Mouse (Mus musculus) gastrocnemius, adult 8-10 months (tissue): Measurements from ENCODE around the gene Tmem267. TPM values are rescaled to one million over a fixed set of nuclear protein-coding genes. Genes with fewer than 3 reads are reported as not detected.
"Not testable (repeated sequence)": the region's sequence is repeated elsewhere in the genome, so short reads cannot be mapped to it uniquely, and the experiment has no call there.

Source experiments
- DNase-seq, 2 experiments: peaks; one replicate each; pipeline ENCODE4 v3.0.0; 2022; ENCODE audit warnings: low spot score in 2 of 2
- total RNA-seq, 4 experiments: library from RNA; stranded (reverse); gene quantifications; 2 replicates each; pipeline ENCODE4 v1.2.4; 2022

The Tmem267 gene
- total RNA-seq: 10 to 100 TPM; 15.2 to 23.8 (median 18.6) TPM

DNA sequence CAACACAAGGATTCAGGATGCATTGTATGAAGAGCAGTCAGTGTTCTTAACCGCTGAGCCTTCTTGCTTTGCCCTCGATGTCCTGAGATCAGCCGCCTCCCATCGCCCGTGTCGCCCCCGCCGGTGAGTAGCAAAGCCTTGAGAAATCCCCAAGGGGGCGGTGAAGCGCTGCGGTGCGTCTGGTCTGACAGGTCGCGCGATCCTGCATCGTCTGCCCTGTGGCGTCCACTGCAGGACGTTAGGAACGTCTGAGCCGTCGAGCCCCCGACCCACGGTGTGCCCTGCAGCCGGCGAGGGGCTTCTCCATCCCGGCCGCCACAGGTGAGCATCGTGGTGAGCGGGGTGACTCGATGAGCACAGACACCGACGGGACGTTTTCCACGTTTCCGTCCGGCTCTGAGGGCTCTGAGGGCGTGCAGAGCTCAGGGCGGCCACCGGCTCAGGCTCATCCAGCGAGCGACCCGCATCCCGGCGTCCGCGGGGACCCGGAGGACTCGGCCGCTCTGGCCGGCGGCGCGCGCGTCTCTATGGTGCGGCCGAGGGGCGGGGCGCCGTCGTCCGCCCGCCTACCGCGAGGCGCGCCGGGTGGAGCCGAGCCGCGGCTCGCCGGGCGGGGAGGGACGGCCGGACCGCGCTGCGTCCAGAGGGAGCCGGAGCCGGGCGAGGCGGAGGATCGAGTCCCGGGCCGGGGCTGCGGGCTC is at the start of gene Tmem267, which contains the start of gene 3110070M22Rik:
TSS of gene Tmem267 (plus strand) at position 160 of the 701 bp plus-strand sequence.
TSS of gene 3110070M22Rik (minus strand) at position 504 of the 701 bp plus-strand sequence.
- DNase-seq: peak; percentile 59 to 78

DNA sequence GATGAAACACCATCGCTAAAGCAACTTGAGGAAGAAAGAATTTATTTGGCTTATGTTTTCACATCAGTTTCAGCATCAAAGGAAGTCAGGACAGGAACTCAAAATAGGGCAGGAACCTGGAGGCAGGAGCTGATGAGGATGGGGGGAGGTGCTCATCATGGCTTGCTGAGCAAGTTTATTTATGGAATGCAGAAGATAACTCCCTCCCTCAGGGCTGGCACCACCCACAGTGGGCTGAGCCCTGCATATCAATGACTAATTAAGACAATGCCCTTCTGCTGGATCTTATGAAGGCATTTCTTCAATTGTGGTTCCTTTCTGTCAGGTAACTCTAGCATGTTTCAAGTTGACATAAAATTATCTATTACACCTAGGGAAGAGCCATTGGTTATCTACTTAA is 45.6 kb upstream of the Tmem267 start:
- DNase-seq: no peak

DNA sequence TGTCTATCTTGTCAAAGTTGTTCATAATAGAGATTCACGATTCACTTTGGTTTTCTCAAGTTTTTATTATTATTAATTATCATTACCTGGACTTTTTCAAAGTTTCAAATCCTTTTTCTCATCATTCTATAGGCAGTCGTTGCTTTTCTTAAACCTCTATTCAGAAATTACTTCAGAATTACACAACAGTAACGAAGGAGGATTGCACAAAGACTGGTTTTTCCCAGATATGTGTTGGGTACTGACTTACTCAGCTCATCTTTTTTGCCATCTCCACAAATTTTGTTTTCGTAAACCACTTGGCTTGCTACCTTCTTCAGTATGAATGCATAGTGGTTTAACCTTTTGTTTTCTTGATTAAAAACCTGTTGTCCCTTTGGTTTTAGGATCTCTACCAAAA is 34.3 kb upstream of the Tmem267 start:
- DNase-seq: no peak

DNA sequence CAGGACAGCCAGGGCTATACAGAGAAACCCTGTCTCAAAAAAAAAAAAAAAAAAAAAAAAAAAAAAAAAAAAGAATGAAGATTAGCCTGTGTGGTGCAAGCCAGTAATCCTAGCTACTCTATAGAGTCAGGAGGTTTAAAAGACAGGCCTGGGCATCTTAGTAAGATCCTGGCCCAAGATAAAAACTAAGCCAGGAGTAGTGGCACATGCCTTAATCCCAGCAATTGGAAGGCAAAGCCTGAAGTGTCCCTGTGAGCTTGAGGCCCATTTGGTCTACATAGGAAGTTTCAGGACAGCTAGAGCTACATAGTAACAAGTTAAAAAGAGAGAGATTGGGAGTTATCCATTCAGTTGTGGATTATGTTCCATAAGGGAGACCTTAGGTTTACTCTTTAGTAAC is 32.8 kb upstream of the Tmem267 start:
- DNase-seq: no peak

DNA sequence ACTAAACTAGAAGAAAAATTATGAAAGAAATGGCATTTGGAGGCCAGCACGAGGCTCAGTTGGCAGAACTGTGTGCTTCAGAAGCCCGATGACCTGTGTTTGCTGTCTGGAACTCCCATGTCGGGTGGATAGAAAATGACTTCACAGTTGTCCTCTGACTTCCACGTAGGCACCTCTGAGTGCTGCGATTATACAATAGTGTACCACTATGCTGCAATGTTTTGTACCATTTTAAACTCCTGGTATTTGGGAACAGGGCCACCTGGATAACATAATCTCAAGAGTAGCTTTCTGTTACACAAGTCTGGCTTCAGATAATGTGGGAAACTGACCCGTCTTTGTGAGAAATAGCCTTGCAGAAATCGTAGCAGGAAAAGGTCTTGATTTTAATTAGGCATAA is 31.5 kb upstream of the Tmem267 start:
- DNase-seq: no peak

DNA sequence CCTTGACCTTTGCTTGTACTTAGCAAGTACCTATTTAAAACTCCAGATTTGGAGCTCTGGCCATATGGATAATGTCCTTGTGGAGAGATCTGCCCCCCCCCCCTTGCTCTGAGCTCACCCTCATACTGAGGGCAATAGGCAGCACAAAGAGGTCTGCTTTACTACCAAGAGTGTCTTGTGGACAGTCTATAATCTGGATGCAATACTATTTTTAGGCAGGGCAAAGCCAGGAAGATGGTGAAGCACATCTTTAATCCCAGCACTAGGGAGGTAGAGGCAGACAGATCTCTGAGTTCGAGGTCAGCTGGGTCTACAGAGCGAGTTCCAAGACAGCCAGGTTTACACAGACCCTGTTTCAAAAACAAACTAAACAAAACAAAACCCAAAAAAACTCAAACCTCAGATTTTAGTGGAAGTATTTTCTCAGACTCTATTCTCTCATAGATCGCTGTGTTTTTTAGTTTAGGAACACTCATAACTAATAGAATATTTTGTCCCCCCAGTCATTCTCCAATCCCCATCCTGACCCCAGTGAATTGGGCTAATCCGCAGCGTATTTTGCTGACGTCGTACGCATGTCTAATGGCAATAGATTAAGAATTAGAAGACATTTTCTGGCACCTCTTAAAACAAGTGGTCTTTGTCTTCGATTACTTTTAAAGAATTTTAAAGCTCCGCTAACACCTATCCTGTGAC is 25.8 kb upstream of the Tmem267 start:
- no peak for DNase-seq

DNA sequence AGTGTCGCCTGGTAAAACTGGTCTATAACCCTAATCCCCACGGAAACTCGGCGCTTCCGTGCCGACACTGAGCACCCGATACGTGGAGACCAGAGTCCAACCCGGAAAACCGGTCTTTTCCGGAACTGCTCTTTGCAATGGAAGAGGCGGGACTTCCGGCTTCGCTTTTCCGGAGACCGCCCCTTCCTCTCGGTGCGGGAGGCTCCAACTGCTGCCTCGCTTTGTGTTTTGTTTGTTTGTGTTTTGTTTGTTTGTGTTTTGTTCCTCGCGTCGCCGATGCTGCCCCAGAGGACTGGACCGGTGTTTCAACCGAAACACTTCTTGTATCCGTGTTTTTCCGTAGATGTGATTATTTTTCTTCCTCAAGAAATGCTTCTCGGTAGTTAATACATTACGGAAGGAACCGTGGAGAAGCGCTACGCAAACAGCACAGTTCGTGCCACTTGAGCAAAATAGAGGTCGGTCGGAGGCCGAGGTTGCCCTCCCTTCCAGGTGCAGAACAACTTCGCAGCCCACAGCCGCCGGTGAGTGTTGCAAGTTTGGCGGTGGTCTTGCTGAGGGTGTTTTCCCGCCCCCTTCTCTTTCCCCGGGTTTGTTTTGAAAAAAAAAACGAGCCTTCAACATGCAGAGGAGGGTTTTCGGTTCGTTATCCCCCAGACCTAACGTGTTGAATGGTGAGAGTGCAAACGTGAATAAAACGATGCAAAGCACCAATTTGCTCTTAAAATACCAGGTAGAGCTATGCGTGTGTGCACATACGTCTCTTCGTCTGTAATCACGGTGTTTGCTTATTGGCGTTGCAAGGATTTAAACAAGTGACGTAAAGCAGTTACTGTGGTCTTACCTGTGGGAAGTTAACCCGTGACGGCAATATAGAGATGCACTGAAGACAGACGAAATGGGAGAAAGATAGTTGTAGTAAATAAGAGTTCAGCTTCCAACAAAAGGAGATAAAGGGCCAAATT is 25.0 kb upstream of the Tmem267 start, which contains the start of gene 4833420G17Rik:
TSS of gene 4833420G17Rik (plus strand) at position 173 of the 965 bp plus-strand sequence.
- DNase-seq: peak; percentile 65 to 77

DNA sequence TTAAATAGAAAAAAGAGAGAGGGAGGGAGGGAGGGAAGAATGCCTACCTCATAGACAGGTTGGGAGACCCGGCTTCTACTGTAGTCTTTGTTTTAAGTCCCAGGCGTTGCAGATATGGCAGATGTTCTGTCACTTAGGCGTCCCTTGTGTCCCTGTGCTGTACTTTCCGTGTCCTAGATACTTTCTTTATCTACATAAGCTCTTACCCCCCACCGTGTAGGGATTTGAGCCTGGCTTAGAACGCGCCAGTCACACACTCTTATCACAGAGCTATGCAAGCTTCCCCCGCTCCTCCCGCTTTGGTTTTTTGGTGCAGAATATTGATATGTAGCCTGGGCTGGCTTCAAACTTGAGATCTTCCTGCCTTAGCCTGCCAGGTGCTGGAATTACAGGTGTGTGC is 11.2 kb upstream of the Tmem267 start:
- DNase-seq: no peak

DNA sequence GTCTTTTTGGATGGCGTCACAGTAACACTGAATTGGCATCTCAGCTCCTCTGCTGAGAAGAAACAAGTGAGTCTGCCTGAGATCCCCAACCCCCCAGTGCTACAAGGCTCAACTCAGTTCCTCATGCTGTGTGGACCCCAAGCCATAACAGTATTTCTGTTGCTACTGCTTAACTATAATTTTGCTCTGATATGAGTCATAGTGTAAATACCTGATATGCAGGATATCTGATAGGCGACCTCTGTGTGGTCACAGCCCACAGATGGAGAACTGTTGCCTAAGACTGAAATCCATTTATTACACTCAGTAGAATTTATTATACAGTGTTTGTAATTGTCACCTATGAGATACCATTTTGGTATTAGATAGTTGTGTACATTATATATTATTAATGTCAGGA is 10.1 kb upstream of the Tmem267 start:
- DNase-seq: no peak

DNA sequence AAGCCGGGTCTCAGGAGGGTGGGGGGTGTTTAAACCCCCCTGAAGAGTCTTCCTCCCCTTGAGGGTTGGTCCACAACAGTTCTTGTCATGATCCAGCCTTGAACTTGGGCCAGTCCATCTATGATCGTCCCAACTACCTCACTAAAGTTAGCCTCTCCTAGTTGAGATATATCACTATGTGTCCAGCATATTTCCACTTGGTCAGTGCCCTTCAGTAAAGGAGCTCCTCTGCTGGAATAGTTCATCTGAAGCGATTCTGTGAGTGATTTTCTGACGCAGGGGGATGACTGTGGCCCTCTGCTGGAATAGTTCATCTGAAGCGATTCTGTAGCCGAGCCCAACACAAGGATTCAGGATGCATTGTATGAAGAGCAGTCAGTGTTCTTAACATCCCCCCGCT is 485 bp upstream of the Tmem267 start:
- DNase-seq: no peak

DNA sequence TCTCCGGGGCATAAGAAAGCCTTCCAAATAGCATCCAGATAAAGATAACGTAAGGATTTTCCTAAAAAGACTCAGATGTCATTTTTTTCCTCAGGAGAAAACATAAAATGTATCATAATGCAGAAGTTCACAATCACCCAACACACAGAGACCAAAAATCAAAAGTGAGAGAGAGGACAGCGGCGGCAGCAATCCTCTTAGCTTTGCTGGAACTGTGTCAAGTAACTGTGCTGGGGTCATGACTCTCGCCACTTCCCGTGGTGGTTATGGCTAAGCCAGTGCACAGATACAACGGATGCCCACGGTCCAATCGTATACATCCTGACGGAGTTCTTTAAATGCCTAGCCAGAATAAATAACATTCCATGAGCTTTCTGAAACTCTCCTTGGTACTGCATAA is 4.2 kb downstream of the Tmem267 start:
- not testable (repeated sequence) for DNase-seq

DNA sequence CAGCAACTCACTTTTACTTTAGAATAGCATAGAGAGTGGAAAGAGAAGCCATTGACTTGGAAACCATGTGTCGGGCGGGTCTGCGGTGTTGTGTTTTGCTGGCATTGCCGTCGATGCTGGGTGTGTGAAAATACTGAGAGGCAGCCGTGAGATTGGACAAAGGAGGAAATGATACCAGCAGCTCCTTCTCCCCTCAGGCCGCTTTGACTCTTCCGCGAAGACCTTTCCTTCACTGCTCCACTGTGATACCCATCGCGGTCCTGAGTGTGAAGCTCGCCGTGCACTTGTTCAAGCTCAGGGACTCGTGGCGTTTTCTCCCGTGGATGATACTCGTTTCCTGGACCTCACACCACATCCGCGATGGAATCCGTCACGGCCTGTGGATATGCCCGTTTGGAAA is 7.1 kb downstream of the Tmem267 start:
- not testable (repeated sequence) for DNase-seq

DNA sequence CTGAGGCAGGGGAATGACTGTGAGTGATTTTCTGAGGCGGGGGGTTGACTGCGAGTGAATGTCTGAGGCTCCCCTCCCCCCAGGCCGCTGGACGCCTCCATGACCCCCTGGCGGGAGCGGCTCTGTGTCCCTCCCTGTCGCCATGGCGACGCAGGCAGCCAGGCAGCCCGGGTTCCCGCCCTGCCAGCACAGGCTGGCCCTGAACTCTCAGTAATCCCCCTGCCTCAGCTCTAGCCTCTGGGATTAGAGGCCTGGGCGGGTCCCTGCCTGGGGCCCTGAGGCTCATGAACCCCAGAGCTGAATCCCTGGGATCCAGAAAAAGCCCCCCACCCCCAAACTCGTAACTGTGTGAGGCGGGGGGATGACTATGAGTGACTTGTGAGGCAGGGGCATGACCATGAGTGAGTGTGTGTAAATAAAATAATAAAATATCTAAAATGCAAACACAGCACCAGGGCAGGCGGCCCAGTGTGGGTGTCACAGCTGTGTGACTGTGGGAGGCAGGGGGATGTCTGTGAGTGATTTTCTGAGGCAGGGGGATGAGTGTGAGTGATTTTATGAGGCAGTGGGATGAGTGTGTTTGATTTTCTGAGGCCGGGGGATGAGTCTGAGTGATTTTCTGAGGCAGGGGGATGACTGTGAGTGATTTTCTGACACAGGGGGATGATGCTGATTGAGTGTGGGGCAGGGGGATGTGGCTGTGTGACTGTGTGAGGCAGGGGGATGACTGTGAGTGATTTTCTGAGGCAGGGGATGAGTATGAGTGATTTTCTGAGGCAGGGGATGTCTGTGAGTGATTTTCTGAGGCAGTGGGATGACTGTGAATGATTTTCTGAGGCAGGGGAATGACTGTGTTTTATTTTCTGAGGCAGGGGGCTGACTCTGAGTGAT is 108.7 kb downstream of the Tmem267 start:
- DNase-seq: peak in 1 of 2 experiments; percentile 8

DNA sequence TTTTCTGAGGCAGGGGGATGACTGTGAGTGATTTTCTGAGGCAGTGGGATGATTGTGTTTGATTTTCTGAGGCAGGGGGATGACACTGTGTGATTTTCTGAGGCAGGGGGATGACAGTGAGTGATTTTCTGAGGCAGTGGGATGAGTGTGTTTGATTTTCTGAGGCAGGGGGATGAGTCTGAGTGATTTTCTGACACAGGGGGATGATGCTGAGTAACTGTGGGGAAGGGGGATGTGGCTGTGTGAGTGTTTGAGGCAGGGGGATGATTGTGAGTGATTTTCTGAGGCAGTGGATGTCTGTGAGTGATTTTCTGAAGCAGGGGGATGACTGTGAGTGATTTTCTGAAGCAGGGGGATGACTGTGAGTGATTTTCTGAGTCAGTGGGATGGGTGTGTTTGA is 110.6 kb downstream of the Tmem267 start:
- not testable (repeated sequence) for DNase-seq

DNA sequence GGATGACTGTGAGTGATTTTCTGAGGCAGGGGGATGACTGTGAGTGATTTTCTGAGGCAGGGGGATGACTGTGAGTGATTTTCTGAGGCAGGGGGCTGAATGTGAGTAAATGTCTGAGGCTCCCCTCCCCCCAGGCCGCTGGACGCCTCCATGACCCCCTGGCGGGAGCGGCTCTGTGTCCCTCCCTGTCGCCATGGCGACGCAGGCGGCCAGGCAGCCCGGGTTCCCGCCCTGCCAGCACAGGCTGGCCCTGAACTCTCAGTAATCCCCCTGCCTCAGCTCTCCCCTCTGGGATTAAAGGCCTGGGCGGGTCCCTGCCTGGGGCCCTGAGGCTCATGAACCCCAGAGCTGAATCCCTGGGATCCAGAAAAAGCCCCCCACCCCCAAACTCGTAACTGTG is 111.2 kb downstream of the Tmem267 start:
- peak; percentile 13 to 22 for DNase-seq

DNA sequence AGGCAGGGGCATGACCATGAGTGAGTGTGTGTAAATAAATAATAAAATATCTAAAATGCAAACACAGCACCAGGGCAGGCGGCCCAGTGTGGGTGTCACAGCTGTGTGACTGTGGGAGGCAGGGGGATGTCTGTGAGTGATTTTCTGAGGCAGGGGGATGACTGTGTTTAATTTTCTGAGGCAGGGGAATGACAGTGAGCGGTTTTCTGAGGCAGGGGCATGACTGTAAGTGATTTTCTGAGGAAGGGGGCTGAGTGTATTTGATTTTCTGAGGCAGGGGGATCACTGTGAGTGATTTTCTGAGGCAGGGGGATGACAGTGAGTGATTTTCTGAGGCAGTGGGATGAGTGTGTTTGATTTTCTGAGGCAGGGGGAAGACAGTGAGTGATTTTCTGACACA is 111.7 kb downstream of the Tmem267 start:
- not testable (repeated sequence) for DNase-seq

DNA sequence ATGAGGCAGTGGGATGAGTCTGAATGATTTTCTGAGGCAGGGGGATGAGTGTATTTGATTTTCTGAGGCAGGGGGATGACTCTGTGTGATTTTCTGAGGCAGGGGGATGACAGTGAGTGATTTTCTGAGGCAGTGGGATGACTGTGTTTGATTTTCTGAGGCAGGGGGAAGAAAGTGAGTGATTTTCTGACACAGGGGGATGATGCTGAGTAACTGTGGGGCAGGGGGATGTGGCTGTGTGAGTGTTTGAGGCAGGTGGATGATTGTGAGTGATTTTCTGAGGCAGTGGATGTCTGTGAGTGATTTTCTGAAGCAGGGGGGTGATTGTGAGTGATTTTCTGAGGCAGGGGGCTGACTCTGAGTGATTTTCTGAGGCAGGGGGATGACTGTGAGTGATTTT is 112.3 kb downstream of the Tmem267 start:
- peak; percentile 16 to 37 for DNase-seq

DNA sequence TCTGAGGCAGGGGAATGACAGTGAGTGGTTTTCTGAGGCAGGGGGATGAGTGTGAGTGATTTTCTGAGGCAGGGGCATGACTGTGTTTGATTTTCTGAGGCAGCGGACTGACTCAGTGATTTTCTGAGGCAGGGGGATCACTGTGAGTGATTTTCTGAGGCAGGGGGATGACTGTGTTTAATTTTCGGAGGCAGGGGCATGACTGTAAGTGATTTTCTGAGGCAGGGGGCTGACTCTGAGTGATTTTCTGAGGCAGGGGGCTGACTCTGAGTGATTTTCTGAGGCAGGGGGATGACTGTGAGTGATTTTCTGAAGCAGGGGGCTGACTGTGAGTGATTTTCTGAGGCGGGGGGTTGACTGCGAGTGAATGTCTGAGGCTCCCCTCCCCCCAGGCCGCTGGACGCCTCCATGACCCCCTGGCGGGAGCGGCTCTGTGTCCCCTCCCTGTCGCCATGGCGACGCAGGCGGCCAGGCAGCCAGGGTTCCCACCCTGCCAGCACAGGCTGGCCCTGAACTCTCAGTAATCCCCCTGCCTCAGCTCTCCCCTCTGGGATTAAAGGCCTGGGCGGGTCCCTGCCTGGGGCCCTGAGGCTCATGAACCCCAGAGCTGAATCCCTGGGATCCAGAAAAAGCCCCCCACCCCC is 115.0 kb downstream of the Tmem267 start:
- peak in 1 of 2 experiments; percentile 15 for DNase-seq

DNA sequence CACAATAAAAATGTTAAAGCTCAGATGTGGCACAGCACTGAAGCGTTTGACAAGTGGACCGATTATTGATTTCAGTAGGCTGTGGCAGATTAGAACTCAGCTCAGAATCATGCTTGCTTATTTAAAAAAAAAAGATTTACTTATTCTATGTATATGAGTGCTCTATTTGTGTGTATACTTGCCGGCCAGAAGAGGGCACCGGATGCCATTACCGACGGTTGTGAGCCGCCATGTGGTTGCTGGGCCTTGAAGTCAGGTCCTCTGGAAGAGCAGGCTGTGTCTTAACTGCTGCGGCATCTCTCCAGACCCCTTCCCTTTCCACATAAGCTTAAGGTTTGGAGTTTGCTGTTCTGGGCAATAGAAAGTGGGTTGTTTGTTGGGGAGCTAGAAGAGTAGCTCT is 116.1 kb downstream of the Tmem267 start:
- DNase-seq: not testable (repeated sequence)

DNA sequence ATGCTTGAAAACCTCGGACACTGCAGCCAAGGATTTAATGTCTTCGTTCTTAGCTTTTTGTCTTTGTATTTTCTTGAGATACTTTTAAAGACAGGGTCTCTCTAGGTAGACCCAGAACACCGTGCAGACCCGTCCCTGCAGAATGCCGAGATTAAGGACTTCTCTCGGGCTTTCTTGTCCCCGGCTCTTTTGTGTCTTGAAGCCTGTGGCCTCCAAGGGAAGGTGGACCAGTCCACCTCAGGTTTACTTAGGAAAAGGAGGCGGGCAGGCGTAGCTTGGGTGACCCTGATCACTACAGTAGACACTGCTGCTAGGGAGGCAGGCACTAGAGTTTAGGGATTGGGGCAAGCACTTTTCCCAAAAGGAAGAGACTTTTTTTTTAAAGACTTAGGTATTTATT is 116.5 kb downstream of the Tmem267 start:
- DNase-seq: not testable (repeated sequence)
